Mouse (Mus musculus) heart, adult 2 months (tissue): ENCODE measurements around the gene Spire2. TPM values are rescaled to one million over a fixed set of nuclear protein-coding genes. Genes with fewer than 3 reads are reported as not detected.

ENCODE experiments used
- DNase-seq, 2 experiments: peaks; one replicate each; pipeline ENCODE4 v3.0.0; 2021
- H3K27ac ChIP-seq: fragments of 200-600 bp; 2 replicates; pipeline ENCODE4 v1.8.1; 2022
- H3K27me3 ChIP-seq: fragments of 200-500 bp; 2 replicates; pipeline ENCODE4 v1.6.1; 2012; ENCODE audit warnings: mild to moderate bottlenecking, low read length, inconsistent platforms, mixed read lengths; ENCODE audit not compliant: control insufficient read depth, insufficient read depth
- H3K36me3 ChIP-seq: fragments of 200-500 bp; 2 replicates; pipeline ENCODE4 v1.6.1; 2012; ENCODE audit warnings: low read length, inconsistent platforms; ENCODE audit not compliant: control insufficient read depth, insufficient read depth
- H3K4me1 ChIP-seq: fragments of 200-500 bp; 2 replicates; pipeline ENCODE4 v1.6.1; 2011; ENCODE audit warnings: low read length; ENCODE audit not compliant: control insufficient read depth, insufficient read depth
- H3K4me3 ChIP-seq: fragments of 200-600 bp; 2 replicates; pipeline ENCODE4 v1.8.1; 2022
- H3K79me2 ChIP-seq: fragments of 200-500 bp; replicated peaks from 2 replicates; pipeline ENCODE4 v1.6.1; 2012; ENCODE audit warnings: mild to moderate bottlenecking, inconsistent platforms, low read length, moderate library complexity, mixed read lengths; ENCODE audit not compliant: control insufficient read depth, insufficient read depth
- H3K9ac ChIP-seq: fragments of 200-500 bp; 2 replicates; pipeline ENCODE4 v1.6.1; 2012; ENCODE audit warnings: low read depth, mild to moderate bottlenecking, control low read depth, inconsistent platforms, low read length, mixed read lengths
- CTCF ChIP-seq: fragments of 200-600 bp; IDR thresholded peaks from 2 replicates; pipeline ENCODE4 v1.8.1; 2022; ENCODE audit warnings: antibody characterized with exemption, mild to moderate bottlenecking, moderate library complexity
- EP300 ChIP-seq: fragments of 200-500 bp; IDR thresholded peaks from 2 replicates; pipeline ENCODE4 v1.6.1; 2011; ENCODE audit warnings: low read depth, low read length, control low read depth; ENCODE audit not compliant: insufficient read depth
- POLR2A ChIP-seq: fragments of 200-500 bp; IDR thresholded peaks from 2 replicates; pipeline ENCODE4 v1.6.1; 2011; ENCODE audit warnings: mild to moderate bottlenecking, low read depth, low read length, control low read depth; ENCODE audit not compliant: insufficient read depth
- WGBS: fragments of 180-500 bp; shearing (Covaris S2); methylation state at CpG from one replicate; pipeline ENCODE4 v1.1.7; 2018; 5-methylcytosine and 5-hydroxymethylcytosine counted together
- intact Hi-C: fragments of 180-260 bp; cut with DNase I; formaldehyde crosslinking; loops from one replicate; pipeline ENCODE4 v1.15.1; 2025
- polyA plus RNA-seq: library from polyadenylated mRNA; depleted of rRNA; stranded (reverse); fragments of >200 nt; gene quantifications from 2 replicates; pipeline ENCODE4 v1.2.3, GENCODE M21; 2012
- total RNA-seq, 2 experiments: library from RNA; stranded (reverse); gene quantifications; 2 replicates each; pipeline ENCODE4 v1.2.3; 2021

Gene Spire2
- total and polyA plus RNA-seq, 3 experiments: 0.11 to 0.53 (median 0.26) TPM

GRCm38 (mm10) chr8:123407612-123408011, 75.1 kb downstream of the Spire2 start:
- WGBS: 83% methylated on average over 13 of the region's 13 CpGs
- Histone ChIP-seq H3K4me3 (no peak overlapping the region), H3K36me3 (no peaks in the 10 kb centered on the region), H3K79me2 (no peaks in the 10 kb centered on the region), H3K27ac (no peak overlapping the region), H3K27me3 (peaks cover 8% of the 10 kb centered on the region; the same call in 1 of the 2 replicates), H3K9ac (no peak overlapping the region), H3K4me1 (no peaks in the 10 kb centered on the region; the same call in 1 of the 2 replicates)
- DNase-seq: peak in 1 of 2 experiments; percentile 1
- intact Hi-C loops: no loop called here
- TF ChIP-seq POLR2A: no peak
- TF ChIP-seq CTCF: no peak
- no peak for TF ChIP-seq EP300

GRCm38 (mm10) chr8:123408586-123409544, 76.4 kb downstream of the Spire2 start:
- Histone ChIP-seq H3K4me1 (no peaks in the 10 kb centered on the region; the same call in 1 of the 2 replicates), H3K4me3 (no peak overlapping the region), H3K27me3 (peaks cover 8% of the 10 kb centered on the region; the same call in 1 of the 2 replicates), H3K27ac (no peak overlapping the region), H3K9ac (no peak overlapping the region), H3K36me3 (no peaks in the 10 kb centered on the region), H3K79me2 (no peaks in the 10 kb centered on the region)
- intact Hi-C loops: no loop called here
- DNase-seq: no peak
- TF ChIP-seq EP300: no peak
- TF ChIP-seq POLR2A: no peak
- TF ChIP-seq CTCF: no peak
- WGBS: 56% methylated on average over 9 of the region's 9 CpGs

GRCm38 (mm10) chr8:123410049-123410587, 77.6 kb downstream of the Spire2 start:
- 53% methylated on average over 8 of the region's 8 CpGs for WGBS

GRCm38 (mm10) chr8:123410788-123411187, 78.3 kb downstream of the Spire2 start:
- no peak for DNase-seq
- Histone ChIP-seq H3K9ac (no peak overlapping the region), H3K79me2 (no peaks in the 10 kb centered on the region), H3K27me3 (peaks cover 8% of the 10 kb centered on the region; the same call in 1 of the 2 replicates), H3K4me1 (no peaks in the 10 kb centered on the region; the same call in 1 of the 2 replicates), H3K27ac (no peak overlapping the region), H3K36me3 (no peaks in the 10 kb centered on the region), H3K4me3 (no peak overlapping the region)
- 14% methylated on average over 11 of the region's 11 CpGs for WGBS
- intact Hi-C loops: no loop called here
- no peak for TF ChIP-seq CTCF
- TF ChIP-seq POLR2A: no peak
- TF ChIP-seq EP300: no peak

More at GRCm38 (mm10) chr8:123410049-123410587, 77.6 kb downstream of the Spire2 start:
- Histone ChIP-seq H3K36me3 (no peaks in the 10 kb centered on the region), H3K27ac (no peak overlapping the region), H3K4me1 (no peaks in the 10 kb centered on the region; the same call in 1 of the 2 replicates), H3K27me3 (peaks cover 8% of the 10 kb centered on the region; the same call in 1 of the 2 replicates), H3K9ac (no peak overlapping the region), H3K4me3 (no peak overlapping the region), H3K79me2 (no peaks in the 10 kb centered on the region)
- peak; percentile 57 to 62 for DNase-seq
- intact Hi-C loops: no loop called here
- TF ChIP-seq CTCF (no peak), POLR2A (no peak), EP300 (no peak)

- no peak within 1 kb of the TSS for H3K9ac ChIP-seq
- peak; percentile 60 to 61 for DNase-seq
These were observed 78.7 kb downstream of the Spire2 start, which contains the start of gene Tubb3 for GRCm38 (mm10) chr8:123411246-123411645. TSS of gene Tubb3 (plus strand) at chr8:123411424.

More at GRCm38 (mm10) chr8:123411246-123411645, 78.7 kb downstream of the Spire2 start, which contains the start of gene Tubb3:
- under 1% methylated on average over 29 of the region's 29 CpGs for WGBS
- Histone ChIP-seq H3K36me3 (no peaks in the 10 kb centered on the region), H3K4me1 (no peaks in the 10 kb centered on the region; the same call in 1 of the 2 replicates), H3K4me3 (peak within 1 kb of the TSS; percentile 15; the same call in 1 of the 2 replicates), H3K27ac (no peak within 1 kb of the TSS), H3K79me2 (no peaks in the 10 kb centered on the region), H3K27me3 (peaks cover 8% of the 10 kb centered on the region; the same call in 1 of the 2 replicates)
- intact Hi-C loops: no loop called here
- TF ChIP-seq EP300 (no peak), CTCF (no peak), POLR2A (no peak)
